Mouse (Mus musculus): Measurements from ENCODE around the gene Cyp2j6. TPM values are rescaled to one million over a fixed set of nuclear protein-coding genes. Genes with fewer than 3 reads are reported as not detected.

Gene Cyp2j6
- 5.0 and 5.6 TPM in 2 replicates for polyA plus RNA-seq (2012; rRNA removed)

DNA sequence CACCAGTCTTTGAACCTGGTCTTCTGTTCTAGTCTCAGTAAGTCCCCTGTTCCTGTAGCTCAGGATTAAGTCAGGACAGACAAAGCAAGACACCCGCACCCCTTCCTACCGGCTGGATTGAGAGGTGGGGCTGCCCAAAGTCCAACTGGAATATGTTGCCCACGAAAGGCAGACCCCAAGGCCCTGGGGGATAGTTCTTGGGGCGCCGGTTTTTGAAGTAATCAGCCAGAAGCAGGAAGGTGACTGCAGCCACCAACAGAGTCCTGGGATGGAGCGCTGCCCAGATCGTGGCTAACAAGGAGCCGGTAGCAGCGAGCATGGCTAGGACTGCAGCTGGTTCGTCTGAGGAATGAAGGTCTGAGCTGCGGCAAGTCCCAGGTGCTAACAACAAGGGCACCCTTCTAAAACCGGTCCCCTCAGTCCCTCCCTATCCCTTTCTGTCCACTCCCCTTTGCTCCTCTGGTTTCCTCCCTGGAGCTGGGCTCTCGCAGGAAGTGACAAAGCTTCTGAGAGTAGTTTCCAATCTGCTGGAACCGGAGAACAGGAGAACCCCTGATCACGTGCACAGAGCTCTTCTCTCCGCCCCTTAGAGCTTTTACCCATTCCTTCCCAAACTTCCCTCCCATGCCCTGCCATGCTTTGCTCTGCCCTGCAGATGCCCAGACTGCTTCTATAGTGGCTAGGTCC is at the start of gene Cyp2j6:
TSS of gene Cyp2j6 (minus strand) at position 529 of the 687 bp plus-strand sequence.

DNA sequence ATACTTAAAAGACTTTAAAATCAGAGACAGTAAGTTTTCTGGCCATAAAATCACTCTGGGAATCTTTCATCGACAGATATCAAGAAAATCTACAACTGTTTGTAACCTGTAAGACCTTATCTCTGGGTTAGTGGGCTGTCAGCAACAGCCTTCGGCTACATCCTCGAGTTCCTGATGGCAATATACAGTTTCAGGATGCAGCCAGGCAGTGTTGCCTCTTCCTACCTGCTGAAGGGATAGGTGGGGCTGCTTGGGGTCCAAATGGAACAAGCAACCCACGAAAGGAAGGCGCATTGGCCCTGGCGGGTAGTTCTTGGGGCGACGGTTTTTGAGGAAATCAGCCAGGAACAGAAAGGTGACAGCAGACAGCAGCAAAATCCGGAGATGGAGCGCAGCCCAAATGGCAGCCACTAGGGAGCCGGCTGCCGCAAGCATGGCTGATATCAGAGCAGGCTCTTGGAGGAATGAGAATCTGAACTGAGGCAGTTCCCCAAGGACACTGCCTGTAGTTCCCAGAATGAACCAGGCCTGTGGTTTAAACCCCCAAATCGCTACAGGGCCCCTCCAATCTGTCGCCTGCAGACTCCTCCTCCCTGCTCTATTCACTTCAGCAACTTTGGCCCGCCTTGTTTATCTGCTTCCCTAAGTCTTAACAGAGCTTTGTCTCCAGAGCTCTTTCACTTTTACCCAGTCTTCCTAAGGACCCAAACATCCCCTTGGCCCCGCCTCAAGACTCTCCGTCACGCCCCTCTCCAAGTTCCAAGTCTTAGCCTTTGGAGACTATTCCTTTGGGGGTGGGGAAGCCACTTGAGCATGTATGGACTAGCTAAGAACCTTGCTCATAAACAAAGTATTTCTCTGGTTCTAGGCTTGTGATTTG is 37.7 kb upstream of the Cyp2j6 start, which contains the start of gene Cyp2j9:
TSS of gene Cyp2j9 (minus strand) at position 668 of the 880 bp plus-strand sequence.

DNA sequence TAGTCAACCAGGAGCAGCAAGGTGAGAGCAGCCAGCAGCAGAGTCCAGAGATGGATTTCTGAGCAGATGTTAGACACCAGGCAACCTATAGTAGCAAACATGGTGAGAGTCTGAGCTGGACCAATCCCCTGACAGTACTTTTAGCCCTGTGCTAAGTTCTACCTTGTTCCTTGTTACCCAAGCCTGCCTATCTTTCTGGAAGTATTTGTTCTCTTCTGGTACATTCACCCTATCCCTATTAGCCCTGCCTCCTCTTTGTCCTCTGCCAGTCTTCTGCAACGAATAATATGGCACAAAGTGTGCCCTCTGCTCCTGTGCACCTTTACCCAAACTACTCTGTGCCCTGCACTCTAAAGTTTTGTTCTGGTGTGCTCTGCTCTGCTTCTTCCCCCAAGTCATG is 46.2 kb downstream of the Cyp2j6 start, which contains the start of gene Cyp2j8:
TSS of gene Cyp2j8 (minus strand) at position 101 of the 400 bp plus-strand sequence.

Other genes starting within 250 kb of the Cyp2j6 start
- not detected in 2 replicates for gene Cyp2j11, start 205.0 kb downstream of the Cyp2j6 start, polyA plus RNA-seq (2012; rRNA removed)
- 0.08 TPM in 2 replicates for gene Cyp2j8, start 46.3 kb downstream of the Cyp2j6 start, polyA plus RNA-seq (2012; rRNA removed)
- 5.1 and 6.9 TPM in 2 replicates for gene Cyp2j9, start 37.9 kb upstream of the Cyp2j6 start, polyA plus RNA-seq (2012; rRNA removed)
- gene Cyp2j5, start 110.5 kb upstream of the Cyp2j6 start, polyA plus RNA-seq (2012; rRNA removed): not detected in 2 replicates
- gene Gm12695, start 231.5 kb upstream of the Cyp2j6 start, polyA plus RNA-seq (2012; rRNA removed): 0.05 TPM in 1 of 2 replicates, not detected in the other